Mouse (Mus musculus) cortical plate, adult 2 months (tissue): ENCODE data around the gene Asb18. TPM values are rescaled to one million over a fixed set of nuclear protein-coding genes. Genes with fewer than 3 reads are reported as not detected.

ENCODE experiments used
- H3K27ac ChIP-seq: fragments of 200-500 bp; 2 replicates; pipeline ENCODE4 v1.5.1; 2012; ENCODE audit warnings: low read length, control low read depth, inconsistent platforms; ENCODE audit not compliant: insufficient read depth
- H3K4me1 ChIP-seq: fragments of 200-500 bp; 2 replicates; pipeline ENCODE4 v1.6.1; 2011; ENCODE audit warnings: low read length; ENCODE audit not compliant: control insufficient read depth, insufficient read depth
- H3K4me3 ChIP-seq: fragments of 200-500 bp; 2 replicates; pipeline ENCODE4 v1.5.1; 2011; ENCODE audit warnings: mild to moderate bottlenecking, low read length, control low read depth; ENCODE audit not compliant: insufficient read depth
- CTCF ChIP-seq: fragments of 200-500 bp; IDR thresholded peaks from 2 replicates; pipeline ENCODE4 v1.5.1; 2011; ENCODE audit warnings: mild to moderate bottlenecking, control low read depth, low read length; ENCODE audit not compliant: insufficient read depth; ENCODE audit errors: extremely low read depth
- POLR2A ChIP-seq: fragments of 200-500 bp; IDR thresholded peaks from 2 replicates; pipeline ENCODE4 v1.6.1; 2011; ENCODE audit warnings: mild to moderate bottlenecking, low read length, control low read depth; ENCODE audit not compliant: insufficient read depth; ENCODE audit errors: extremely low read depth
- polyA plus RNA-seq: library from polyadenylated mRNA; depleted of rRNA; stranded (reverse); fragments of >200 nt; gene quantifications from 2 replicates; pipeline ENCODE4 v1.2.3, GENCODE M21; 2012

Gene Asb18
- polyA plus RNA-seq, 1 experiment = 1.3 TPM

- Histone ChIP-seq H3K4me1 (no peaks in the 10 kb centered on the region), H3K4me3 (no peak overlapping the region)
- TF ChIP-seq POLR2A (no peak), CTCF (no peak)
Measured at GRCm38 (mm10) chr1:89962092-89962491, 52.4 kb downstream of the Asb18 start.

GRCm38 (mm10) chr1:89959393-89959792 is 55.1 kb downstream of the Asb18 start:
- no peaks in the 10 kb centered on the region for H3K4me1 ChIP-seq
- no peak overlapping the region for H3K4me3 ChIP-seq
- no peak overlapping the region for H3K27ac ChIP-seq
- TF ChIP-seq CTCF (no peak), POLR2A (no peak)

More at GRCm38 (mm10) chr1:89962092-89962491, 52.4 kb downstream of the Asb18 start:
- no peak overlapping the region for H3K27ac ChIP-seq

DNA sequence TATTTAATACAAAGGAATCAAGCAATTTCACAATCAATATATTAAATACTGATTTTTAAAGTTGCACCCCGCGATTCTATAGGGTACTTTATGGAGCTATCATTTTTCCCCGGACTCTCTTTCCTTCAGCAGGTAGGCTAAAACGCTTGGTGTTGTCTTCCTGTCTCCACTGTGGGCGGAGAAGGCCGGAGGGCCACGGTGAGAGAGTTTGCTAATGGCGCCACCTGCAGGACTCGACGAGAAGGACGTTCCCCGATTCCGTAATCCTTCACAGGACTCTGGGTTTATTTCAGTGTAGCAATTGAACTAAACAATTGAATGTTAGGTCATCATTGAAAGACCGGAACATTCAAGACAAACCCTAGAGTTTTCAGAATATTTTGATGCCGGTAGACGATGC is 71.3 kb downstream of the Asb18 start:
- Histone ChIP-seq H3K27ac (no peak overlapping the region), H3K4me3 (no peak overlapping the region), H3K4me1 (no peaks in the 10 kb centered on the region)
- TF ChIP-seq CTCF (peak; percentile 77), POLR2A (no peak)

DNA sequence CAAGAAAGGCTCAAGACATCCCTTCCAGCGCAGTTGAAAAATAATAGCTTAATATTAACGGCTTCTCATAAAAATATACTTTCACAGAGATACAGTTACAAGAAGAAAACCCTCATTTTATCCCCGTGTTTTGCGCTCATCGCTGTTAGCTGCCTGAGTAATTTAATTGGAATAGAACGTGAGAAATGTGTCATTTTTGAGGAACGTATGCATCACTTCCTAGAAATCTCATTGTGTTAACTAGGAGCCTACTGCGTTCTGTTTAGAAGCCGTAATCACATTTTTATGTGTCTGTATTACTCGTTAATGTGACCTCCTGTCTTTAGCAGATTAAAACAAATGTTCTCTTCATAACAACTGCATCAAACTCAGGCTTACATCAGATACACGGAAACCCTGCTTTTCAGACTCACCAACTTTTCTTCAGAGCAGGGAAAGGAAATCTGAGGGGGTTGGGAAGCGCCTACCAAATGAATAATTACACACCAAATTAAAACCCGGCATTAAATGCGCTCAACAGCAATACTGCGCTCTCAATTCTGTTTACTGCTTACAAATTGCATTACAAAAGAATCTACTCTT is 72.0 kb downstream of the Asb18 start:
- TF ChIP-seq CTCF (no peak), POLR2A (no peak)
- H3K27ac ChIP-seq = no peak overlapping the region

GRCm38 (mm10) chr1:89941701-89942381 is 72.6 kb downstream of the Asb18 start:
- Histone ChIP-seq H3K27ac (no peak overlapping the region), H3K4me3 (no peak overlapping the region), H3K4me1 (no peaks in the 10 kb centered on the region)
- TF ChIP-seq CTCF (no peak), POLR2A (no peak)

More for the DNA sequence above, 72.0 kb downstream of the Asb18 start:
- Histone ChIP-seq H3K4me3 (no peak overlapping the region), H3K4me1 (no peaks in the 10 kb centered on the region)

DNA sequence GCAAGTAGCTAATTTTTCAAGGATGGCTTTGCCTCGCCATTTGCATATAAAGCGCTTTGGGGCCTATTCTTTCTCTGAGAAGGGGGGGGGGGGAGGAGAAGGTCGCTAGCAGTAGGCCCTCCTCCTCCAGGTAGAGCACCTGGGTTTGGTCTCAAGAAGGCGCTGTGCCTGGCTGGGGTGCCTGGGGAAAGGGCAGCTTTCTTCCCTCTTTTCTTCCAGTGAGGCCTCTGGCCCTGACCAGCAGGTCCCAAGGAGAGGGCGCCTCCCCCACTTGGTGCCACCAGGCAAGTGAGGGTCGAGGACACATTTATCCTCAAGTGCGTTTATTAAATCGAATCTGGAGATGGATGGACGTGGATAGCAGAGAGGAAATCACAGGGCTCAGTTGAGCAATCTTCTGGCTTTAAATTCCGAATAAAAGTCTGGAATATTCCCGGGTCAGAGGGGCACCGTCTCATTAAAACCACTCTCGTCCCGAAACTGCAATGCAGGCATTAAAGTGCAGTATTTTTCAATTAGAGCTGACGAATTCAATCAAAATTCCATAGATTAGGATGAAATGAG is 73.4 kb downstream of the Asb18 start:
- H3K4me1 ChIP-seq = no peaks in the 10 kb centered on the region
- H3K4me3 ChIP-seq = no peak overlapping the region
- TF ChIP-seq POLR2A = no peak
- no peak overlapping the region for H3K27ac ChIP-seq

GRCm38 (mm10) chr1:89939981-89940726 is 74.3 kb downstream of the Asb18 start:
- no peak overlapping the region for H3K4me3 ChIP-seq
- no peaks in the 10 kb centered on the region for H3K4me1 ChIP-seq
- H3K27ac ChIP-seq = no peak overlapping the region
- TF ChIP-seq POLR2A (no peak), CTCF (peak; percentile 30; the same call in 1 of the 2 replicates)

DNA sequence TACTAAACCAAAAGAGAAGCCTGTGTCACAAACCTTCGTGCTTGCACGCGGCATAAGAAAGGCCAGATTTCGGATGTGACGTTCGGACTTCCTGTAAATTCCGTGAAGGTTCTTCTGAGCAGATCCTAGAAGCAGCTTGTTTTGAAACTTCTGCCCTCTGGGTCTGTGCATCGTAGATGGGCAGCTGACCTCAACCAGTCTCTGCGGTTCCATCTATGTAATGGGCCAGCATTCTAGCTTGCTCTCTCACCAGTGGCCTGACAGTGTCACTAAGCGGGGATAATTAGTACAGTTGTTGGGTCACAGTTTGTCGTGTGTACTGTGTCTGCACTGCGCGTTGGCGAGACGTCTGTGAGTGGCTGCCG is 74.9 kb downstream of the Asb18 start:
- Histone ChIP-seq H3K27ac (no peak overlapping the region), H3K4me3 (no peak overlapping the region), H3K4me1 (no peaks in the 10 kb centered on the region)
- TF ChIP-seq POLR2A (no peak), CTCF (no peak)

DNA sequence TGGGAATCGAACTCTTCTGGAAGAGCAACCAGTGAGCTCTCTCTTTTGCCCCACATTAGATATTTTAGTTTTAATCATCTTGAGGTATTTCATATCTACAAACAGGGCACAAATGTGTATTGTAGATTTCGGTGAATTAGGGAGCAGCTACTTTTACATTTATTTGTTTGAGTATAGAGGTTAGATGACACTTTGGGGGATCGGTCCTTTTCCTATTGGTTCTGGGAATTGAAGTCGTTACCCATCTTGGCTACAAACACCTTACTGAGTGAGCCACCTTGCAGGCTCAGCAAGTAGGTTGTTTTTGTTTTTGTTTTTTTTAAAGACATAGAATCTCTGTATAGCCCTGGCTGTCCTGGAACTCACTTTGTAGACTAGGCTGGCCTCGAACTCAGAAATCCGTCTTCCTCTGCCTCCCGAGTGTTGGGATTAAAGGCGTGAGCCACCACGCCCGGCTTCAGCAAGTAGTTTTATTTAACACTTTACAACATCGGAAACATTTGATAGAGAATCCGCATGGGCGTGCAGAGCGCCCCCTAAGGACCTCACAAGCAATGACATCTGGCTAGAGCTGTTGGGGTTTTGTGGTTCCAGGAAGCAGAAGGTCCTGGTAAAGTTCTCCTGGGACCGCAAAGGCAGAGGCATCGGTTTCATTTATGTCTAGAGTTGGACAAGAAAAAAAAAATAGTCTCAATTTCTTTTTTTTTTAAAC is 75.4 kb downstream of the Asb18 start:
- no peaks in the 10 kb centered on the region for H3K4me1 ChIP-seq
- H3K4me3 ChIP-seq = no peak overlapping the region
- no peak for TF ChIP-seq POLR2A
- TF ChIP-seq CTCF = peak; percentile 30
- no peak overlapping the region for H3K27ac ChIP-seq
